Mouse (Mus musculus) neural tube, embryonic 13.5 days (tissue): ENCODE results near the gene Camta1. TPM values are rescaled to one million over a fixed set of nuclear protein-coding genes. Genes with fewer than 3 reads are reported as not detected.
A peak's percentile ranks its signal among the peaks of the same experiment; 100 is the strongest.

ENCODE experiments used
- ATAC-seq: fragments of 200-750 bp; cut with Nextera tagmentation; 2 replicates; pipeline ENCODE4 v1.8.0; 2017; ENCODE audit warnings: low read depth, mild to moderate bottlenecking, moderate TSS enrichment, moderate library complexity
- H3K27ac ChIP-seq: fragments of 300-500 bp; sonication (generic); replicated peaks from 2 replicates; pipeline ENCODE4 v1.5.1; 2015; ENCODE audit warnings: moderate library complexity, mild to moderate bottlenecking, inconsistent platforms
- H3K27me3 ChIP-seq: fragments of 300-500 bp; sonication (generic); 2 replicates; pipeline ENCODE4 v1.6.1; 2015; ENCODE audit warnings: mild to moderate bottlenecking, inconsistent platforms
- H3K36me3 ChIP-seq: fragments of 300-500 bp; sonication (generic); 2 replicates; pipeline ENCODE4 v1.6.1; 2015; ENCODE audit warnings: mild to moderate bottlenecking, inconsistent platforms
- H3K4me1 ChIP-seq: fragments of 300-500 bp; sonication (generic); replicated peaks from 2 replicates; pipeline ENCODE4 v1.6.1; 2015; ENCODE audit warnings: inconsistent platforms
- H3K4me2 ChIP-seq: fragments of 300-500 bp; sonication (generic); 2 replicates; pipeline ENCODE4 v1.6.1; 2015; ENCODE audit warnings: inconsistent platforms, mild to moderate bottlenecking, moderate library complexity
- H3K4me3 ChIP-seq: fragments of 300-500 bp; sonication (generic); 2 replicates; pipeline ENCODE4 v1.5.1; 2015; ENCODE audit warnings: mild to moderate bottlenecking, inconsistent platforms
- H3K9ac ChIP-seq: fragments of 300-500 bp; sonication (generic); 2 replicates; pipeline ENCODE4 v1.6.1; 2015; ENCODE audit warnings: moderate library complexity, mild to moderate bottlenecking, inconsistent platforms
- H3K9me3 ChIP-seq: fragments of 300-500 bp; sonication (generic); 2 replicates; pipeline ENCODE4 v1.6.1; 2016; ENCODE audit warnings: inconsistent platforms
- WGBS: fragments of 180-500 bp; shearing (Covaris S2); methylation state at CpG from one replicate; pipeline ENCODE4 v1.1.7; 2015; 5-methylcytosine and 5-hydroxymethylcytosine counted together
- polyA plus RNA-seq: library from polyadenylated mRNA; unstranded; fragments of >200 nt; fragmentation: Nextera tagmentation; extraction: Ambion mirVana; gene quantifications from 2 replicates; pipeline ENCODE4 v1.2.1, GENCODE M21; 2015

The Camta1 gene
- polyA plus RNA-seq, 1 experiment from 2014 or later, result 165 TPM

DNA sequence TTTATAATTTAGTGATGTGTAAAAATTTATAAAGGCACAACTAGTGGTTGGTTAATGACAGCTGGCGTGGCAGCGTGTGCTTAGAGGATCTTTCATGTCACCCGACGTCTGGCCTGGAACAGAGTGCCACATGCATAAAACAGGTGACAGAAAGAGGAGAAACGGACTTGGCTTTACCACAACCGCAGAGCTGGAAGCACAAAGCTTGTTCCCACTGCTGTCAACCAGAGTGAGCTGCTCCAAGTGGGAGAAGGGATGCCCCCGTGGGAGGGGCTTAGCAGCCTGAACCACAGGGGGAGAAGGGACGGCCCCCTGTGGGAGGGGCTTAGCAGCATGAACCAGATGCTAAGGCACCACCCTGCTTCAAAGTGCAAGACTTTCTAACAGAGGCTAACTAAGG is 452.9 kb downstream of the Camta1 start:
- no peaks in the 10 kb centered on the region for H3K27me3 ChIP-seq
- H3K27ac ChIP-seq, result no peak overlapping the region
- no peak overlapping the region for H3K9ac ChIP-seq
- H3K4me3 ChIP-seq, result no peak overlapping the region
- no peak overlapping the region for H3K4me2 ChIP-seq
- no peaks in the 10 kb centered on the region for H3K36me3 ChIP-seq
- no peaks in the 10 kb centered on the region for H3K9me3 ChIP-seq
- WGBS, result 54% methylated on average over 8 of the region's 8 CpGs
- H3K4me1 ChIP-seq, result peaks cover 60% of the 10 kb centered on the region
- ATAC-seq, result no peak

DNA sequence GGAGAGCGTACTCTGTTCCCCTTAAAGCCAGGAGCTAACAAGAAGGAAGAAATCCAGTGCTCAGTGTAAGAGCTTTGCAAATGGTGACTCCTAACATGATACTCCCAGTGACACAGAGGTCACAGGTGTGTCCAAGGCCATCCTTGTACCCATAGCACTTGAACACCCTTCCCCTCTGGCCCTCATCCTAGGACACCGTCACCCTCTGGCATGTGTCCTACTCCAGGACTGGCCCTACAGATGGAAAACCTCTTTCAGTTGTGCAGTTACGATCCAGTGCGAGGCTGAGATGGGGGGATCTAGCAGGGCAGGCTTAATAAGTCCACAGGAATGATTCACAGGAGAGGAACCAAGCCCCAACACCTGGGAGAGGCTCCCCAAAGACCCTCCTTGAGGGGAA is 453.4 kb downstream of the Camta1 start:
- H3K9me3 ChIP-seq, result no peaks in the 10 kb centered on the region
- peaks cover 58% of the 10 kb centered on the region for H3K4me1 ChIP-seq
- H3K27me3 ChIP-seq, result no peaks in the 10 kb centered on the region
- no peak overlapping the region for H3K9ac ChIP-seq
- H3K27ac ChIP-seq, result no peak overlapping the region
- no peak for ATAC-seq
- H3K4me2 ChIP-seq, result no peak overlapping the region
- no peak overlapping the region for H3K4me3 ChIP-seq
- no peaks in the 10 kb centered on the region for H3K36me3 ChIP-seq
- 94% methylated on average over 4 of the region's 4 CpGs for WGBS

DNA sequence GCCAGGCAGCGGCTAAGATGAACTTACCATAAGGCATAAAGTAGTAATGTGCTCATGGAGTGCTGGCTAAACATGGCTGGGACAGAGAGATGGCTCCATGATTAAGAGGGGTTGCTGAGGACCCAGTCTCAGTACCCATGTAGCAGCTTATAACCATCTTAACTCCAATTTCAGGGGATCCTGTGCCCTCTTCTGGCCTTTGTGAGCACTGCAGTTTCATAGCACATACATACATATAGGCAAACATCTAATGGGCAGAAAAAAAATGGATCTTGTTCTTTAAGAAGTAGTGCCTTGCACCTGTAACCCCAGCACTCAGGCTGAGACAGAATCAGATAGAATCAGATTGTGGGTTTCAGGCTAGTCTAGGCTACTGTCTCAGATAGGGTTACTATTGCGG is 454.5 kb downstream of the Camta1 start:
- Histone ChIP-seq H3K4me2 (no peak overlapping the region), H3K9me3 (no peaks in the 10 kb centered on the region), H3K27me3 (no peaks in the 10 kb centered on the region), H3K36me3 (no peaks in the 10 kb centered on the region), H3K4me1 (peaks cover 47% of the 10 kb centered on the region), H3K9ac (no peak overlapping the region), H3K4me3 (no peak overlapping the region), H3K27ac (no peak overlapping the region)
- 94% methylated on average over 2 of the region's 2 CpGs for WGBS
- ATAC-seq, result no peak

DNA sequence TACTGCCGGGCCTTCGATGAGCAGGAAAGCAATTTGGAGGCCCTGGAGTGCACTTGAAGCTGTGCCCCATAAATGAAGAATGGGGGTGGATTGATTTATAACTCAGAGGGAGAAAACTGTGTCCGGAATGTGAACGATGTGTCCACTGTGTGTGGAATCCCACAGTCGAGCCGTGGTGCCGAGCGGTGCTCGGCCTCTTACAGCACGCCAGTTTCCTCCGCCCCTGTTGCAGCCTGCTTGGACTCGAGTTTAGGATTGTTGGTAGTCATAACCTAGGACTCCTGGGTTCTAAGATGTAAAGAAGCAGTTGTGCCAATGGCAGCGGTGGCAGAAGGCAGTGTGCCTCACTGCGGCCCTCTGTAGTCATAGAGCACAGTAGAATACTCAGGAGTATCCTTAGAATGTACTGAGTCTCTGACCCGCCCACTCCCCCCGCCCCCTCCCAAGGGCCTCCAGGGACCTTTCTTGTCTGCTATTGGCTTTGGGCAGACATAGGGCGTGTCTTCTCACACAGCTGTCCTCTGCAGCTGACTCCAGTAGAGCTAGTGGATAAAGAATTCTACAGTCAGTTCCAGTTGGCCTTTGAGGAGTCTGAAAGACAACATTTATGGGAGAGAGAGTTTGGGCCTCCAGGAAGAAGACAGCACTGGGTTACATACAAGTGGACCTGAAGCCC is 457.0 kb downstream of the Camta1 start:
- H3K4me2 ChIP-seq, result peak overlapping the region; percentile 2; the same call in 1 of the 2 replicates
- peaks cover 47% of the 10 kb centered on the region for H3K4me1 ChIP-seq
- no peak for ATAC-seq
- H3K9me3 ChIP-seq, result no peaks in the 10 kb centered on the region
- WGBS, result 25% methylated on average over 17 of the region's 17 CpGs
- no peaks in the 10 kb centered on the region for H3K36me3 ChIP-seq
- peak overlapping the region; percentile 59 for H3K27ac ChIP-seq
- no peaks in the 10 kb centered on the region for H3K27me3 ChIP-seq
- no peak overlapping the region for H3K9ac ChIP-seq
- no peak overlapping the region for H3K4me3 ChIP-seq

DNA sequence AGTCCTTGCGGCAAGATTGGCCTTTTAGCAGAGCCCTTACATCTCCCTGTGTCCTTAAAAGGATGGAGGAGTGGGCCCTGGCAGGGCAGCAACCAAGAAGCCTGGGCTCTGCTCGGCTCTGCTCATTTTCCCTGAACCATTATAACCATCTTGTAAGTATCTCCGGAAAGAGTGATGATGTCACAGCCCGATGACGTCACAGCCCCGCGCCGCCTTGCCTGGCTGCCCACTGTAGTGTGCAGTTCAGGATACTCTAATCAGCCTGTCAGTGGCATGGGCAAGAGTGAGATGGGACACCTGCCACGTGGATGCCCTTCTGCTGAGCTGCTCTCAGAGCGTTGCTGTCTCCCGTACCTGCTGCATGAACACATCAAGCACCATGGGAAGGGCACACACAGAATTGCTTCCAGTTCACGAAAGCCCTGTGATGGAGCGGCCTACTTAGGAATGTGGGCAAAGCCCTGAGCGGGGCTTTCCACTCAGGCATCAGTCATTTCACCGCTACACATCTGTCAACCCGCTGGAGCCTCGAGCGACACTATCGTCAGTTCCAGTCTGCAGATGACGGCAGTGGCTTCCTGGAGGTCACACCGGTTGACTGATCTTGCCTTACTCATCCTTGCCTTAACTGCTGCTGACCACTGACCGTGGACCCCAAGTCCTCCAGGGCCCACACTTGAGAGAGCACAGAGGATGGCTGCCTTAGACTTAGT is 459.8 kb downstream of the Camta1 start:
- Histone ChIP-seq H3K9me3 (no peaks in the 10 kb centered on the region), H3K36me3 (no peaks in the 10 kb centered on the region), H3K9ac (no peak overlapping the region), H3K4me1 (peaks cover 36% of the 10 kb centered on the region), H3K4me2 (no peak overlapping the region), H3K27me3 (no peaks in the 10 kb centered on the region), H3K4me3 (no peak overlapping the region), H3K27ac (peak overlapping the region; percentile 54; the same call in 1 of the 2 replicates)
- 82% methylated on average over 22 of the region's 22 CpGs for WGBS
- peak; percentile 33; the same call in 1 of the 2 replicates for ATAC-seq

DNA sequence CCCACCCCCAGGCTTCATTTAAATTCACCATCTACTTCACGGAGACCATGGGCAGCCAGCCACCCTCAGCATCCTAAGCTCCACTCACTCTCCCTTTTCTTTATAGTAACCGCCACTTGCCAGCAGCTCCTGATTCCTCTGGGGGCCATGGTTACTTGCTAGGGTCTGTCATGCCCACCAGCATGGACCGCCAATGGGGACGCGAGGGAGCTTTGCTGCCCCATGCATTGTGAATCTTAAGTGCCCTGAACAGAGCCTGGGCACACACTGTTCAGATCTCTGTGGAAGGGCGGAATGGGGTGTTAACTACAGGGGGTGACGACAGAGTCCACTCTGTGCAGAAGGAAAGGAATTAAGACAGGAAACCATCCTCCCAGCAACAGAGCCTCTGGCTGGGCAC is 465.1 kb downstream of the Camta1 start:
- no peaks in the 10 kb centered on the region for H3K27me3 ChIP-seq
- H3K4me1 ChIP-seq, result peaks cover 36% of the 10 kb centered on the region
- 64% methylated on average over 7 of the region's 7 CpGs for WGBS
- no peaks in the 10 kb centered on the region for H3K36me3 ChIP-seq
- H3K9ac ChIP-seq, result no peak overlapping the region
- ATAC-seq, result peak; percentile 68
- H3K4me2 ChIP-seq, result no peak overlapping the region
- H3K27ac ChIP-seq, result no peak overlapping the region
- H3K4me3 ChIP-seq, result no peak overlapping the region
- H3K9me3 ChIP-seq, result no peaks in the 10 kb centered on the region

DNA sequence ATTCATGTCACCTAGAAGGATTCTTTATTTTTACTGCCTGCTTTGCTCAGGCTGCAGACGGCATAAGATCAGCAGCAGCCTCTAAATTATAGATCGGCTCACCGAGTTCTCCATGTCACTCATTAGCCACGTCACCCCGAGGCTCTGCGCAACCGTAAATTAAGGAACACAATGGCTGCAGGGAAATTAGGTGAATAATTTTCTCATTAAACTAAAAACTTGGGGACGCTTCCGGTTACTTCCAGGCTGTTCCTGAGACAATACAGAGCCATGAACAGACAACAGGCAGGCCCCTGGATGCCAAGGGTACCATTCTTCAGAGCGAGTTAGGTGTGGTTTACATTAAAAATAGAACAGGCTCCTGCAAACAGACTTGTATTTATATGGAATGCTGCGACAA is 472.3 kb downstream of the Camta1 start:
- Histone ChIP-seq H3K27me3 (peaks cover 4% of the 10 kb centered on the region; the same call in 1 of the 2 replicates), H3K27ac (peak overlapping the region; percentile 84), H3K4me1 (peaks cover 63% of the 10 kb centered on the region), H3K4me3 (no peak overlapping the region), H3K36me3 (no peaks in the 10 kb centered on the region), H3K9ac (no peak overlapping the region), H3K4me2 (no peak overlapping the region), H3K9me3 (no peaks in the 10 kb centered on the region)
- 21% methylated on average over 11 of the region's 11 CpGs for WGBS
- peak; percentile 16; the same call in 1 of the 2 replicates for ATAC-seq

DNA sequence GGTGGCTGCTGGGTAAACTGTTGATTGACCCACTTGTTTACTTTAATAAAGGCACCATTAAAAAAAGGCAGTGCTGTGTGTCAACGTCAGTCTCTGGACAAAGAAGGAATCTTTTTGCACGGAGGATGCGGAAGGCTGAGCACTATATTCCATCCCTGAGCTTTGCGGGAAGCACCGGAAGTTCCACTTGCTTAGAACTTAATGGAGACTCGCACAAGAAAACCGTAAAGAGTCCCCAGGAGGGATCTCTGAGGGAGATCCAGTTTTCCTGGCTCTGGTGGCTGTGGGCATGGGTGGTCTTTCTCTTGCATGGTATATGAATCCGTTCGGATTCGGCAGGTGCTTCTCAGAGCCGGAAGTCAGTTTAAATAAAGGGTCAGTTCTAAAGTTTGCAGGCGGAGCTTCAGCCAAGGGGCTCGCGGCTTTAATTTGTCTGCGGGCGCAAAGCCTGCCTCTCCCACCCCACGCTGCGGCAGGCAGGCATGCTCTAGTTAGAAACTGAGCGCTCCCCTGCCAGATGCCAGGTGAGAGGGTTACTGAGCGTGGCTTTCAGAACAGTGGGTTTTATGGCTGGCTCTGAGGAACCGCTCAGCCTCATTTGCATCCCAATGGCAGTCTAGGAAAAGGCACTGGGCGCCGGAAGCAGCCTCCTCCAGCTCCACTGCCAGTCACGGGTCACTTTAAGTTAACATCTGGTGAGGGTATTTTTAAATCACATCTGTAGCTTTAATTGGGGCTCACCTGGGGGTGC is 474.8 kb downstream of the Camta1 start:
- peak overlapping the region; percentile 86 for H3K27ac ChIP-seq
- H3K36me3 ChIP-seq, result no peaks in the 10 kb centered on the region
- peaks cover 4% of the 10 kb centered on the region; the same call in 1 of the 2 replicates for H3K27me3 ChIP-seq
- WGBS, result under 1% methylated on average over 24 of the region's 24 CpGs
- H3K9ac ChIP-seq, result peak overlapping the region; percentile 27
- H3K9me3 ChIP-seq, result no peaks in the 10 kb centered on the region
- ATAC-seq, result no peak
- peak overlapping the region; percentile 25 for H3K4me3 ChIP-seq
- peak overlapping the region; percentile 52 for H3K4me2 ChIP-seq
- H3K4me1 ChIP-seq, result peaks cover 54% of the 10 kb centered on the region

DNA sequence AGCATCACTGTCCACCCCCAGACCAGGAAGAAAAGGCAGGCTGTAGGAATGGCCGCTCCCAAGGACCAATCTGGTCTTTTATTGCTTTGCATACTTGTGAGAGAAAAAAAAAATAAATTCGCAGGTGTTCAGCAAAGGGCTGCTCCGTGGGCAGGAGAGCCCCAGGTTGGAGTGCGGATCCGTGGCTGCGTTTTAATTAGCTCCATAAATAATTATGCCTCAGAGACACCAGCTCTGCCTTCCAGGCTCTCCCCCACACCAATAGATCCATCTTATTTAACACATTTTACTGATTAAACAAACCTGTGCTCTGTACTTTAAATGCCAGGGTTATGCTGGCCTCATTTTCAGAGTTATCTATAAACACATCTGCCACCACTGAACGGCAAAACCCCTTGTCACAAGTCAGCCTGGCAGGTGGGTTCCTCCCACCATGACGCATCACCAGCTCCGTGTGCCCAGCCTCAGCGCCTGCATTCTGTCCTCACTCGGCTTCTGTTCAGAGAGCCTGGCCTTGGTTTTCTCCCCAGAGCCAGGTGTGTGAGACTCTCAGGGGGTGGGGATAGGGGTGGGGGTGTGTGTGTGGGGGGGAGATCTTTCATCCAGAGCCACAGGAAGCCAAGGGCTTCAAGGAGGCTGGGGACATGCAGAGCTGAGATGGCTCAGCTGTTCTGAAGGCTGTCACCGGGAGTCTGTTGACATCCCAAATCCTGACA is 475.5 kb downstream of the Camta1 start:
- H3K9me3 ChIP-seq, result no peaks in the 10 kb centered on the region
- peak overlapping the region; percentile 52 for H3K4me2 ChIP-seq
- peak overlapping the region; percentile 25 for H3K4me3 ChIP-seq
- H3K36me3 ChIP-seq, result no peaks in the 10 kb centered on the region
- peak overlapping the region; percentile 27; the same call in 1 of the 2 replicates for H3K9ac ChIP-seq
- 4% methylated on average over 12 of the region's 12 CpGs for WGBS
- peak overlapping the region; percentile 86 for H3K27ac ChIP-seq
- H3K4me1 ChIP-seq, result peaks cover 54% of the 10 kb centered on the region
- peaks cover 4% of the 10 kb centered on the region; the same call in 1 of the 2 replicates for H3K27me3 ChIP-seq
- peak; percentile 59 for ATAC-seq

DNA sequence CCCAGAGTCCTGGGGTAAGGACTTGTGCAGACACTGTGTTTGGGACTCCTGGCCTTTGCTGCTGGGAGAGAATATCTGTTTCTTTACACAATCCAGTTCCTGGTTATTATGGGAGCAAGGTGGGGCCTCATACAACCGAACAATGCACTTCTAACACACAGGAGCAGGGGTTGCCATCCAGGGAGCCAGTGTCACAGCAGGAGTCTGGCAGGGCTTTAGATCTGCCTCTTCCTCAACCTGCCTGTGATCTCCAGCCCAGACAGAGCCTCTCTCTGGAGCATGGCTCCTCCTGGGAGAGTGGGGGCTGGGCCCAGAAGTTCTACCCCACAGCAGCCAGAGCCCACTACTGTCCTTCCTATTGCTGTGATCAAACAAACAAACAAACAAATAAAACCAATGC is 483.9 kb downstream of the Camta1 start:
- WGBS, result 38% methylated on average over 1 of the region's 1 CpGs

DNA sequence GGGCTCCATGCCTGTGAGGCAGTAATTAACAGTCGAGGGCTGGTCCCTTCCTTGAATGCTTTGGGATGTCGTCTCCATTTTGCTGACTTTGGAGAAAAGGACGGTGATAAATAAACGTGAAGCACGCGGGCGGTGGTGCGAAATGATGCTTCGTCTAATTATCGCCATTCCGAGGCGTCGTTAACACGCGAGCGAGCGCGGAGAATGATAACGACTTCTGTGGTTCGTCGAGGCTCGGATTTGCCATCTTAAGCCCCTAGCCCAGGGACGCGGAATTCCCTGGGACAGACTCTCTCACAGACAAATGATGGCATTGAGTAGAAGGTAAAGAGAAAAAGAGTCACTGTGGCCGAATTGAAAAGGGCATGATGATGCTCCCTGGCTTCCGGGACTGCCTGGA is 485.4 kb downstream of the Camta1 start:
- Histone ChIP-seq H3K4me1 (peaks cover 38% of the 10 kb centered on the region), H3K9me3 (no peaks in the 10 kb centered on the region), H3K36me3 (no peaks in the 10 kb centered on the region), H3K4me2 (no peak overlapping the region), H3K27me3 (no peaks in the 10 kb centered on the region), H3K4me3 (no peak overlapping the region), H3K9ac (0 out of 2 replicates have a peak overlapping the region, but pooled peaks have one; percentile 14), H3K27ac (peak overlapping the region; percentile 76)
- WGBS, result 36% methylated on average over 26 of the region's 26 CpGs
- no peak for ATAC-seq

More for the DNA sequence above, 483.9 kb downstream of the Camta1 start:
- no peak for ATAC-seq
- Histone ChIP-seq H3K4me3 (no peak overlapping the region), H3K27ac (no peak overlapping the region), H3K27me3 (no peaks in the 10 kb centered on the region; the same call in 1 of the 2 replicates), H3K4me1 (peaks cover 38% of the 10 kb centered on the region), H3K9ac (no peak overlapping the region), H3K36me3 (no peaks in the 10 kb centered on the region), H3K4me2 (no peak overlapping the region), H3K9me3 (no peaks in the 10 kb centered on the region)
